8 mouse cellular contexts compared by ENCODE assay signal in genomic region chr4:82643022-82643733, GRCm38 (mm10).
DNase-seq lines count a peak whose midpoint lies in the region; ATAC-seq and TF ChIP-seq lines count a peak whose summit lies in the region.

No protein-coding gene starts in this region.

- H3K27me3 ChIP-seq in liver, adult 2 months (ENCODE audit: control insufficient read depth, insufficient read depth, low read length), result no peaks in the 10 kb centered on the region
- no peaks in the 10 kb centered on the region for H3K27me3 ChIP-seq in liver, embryonic 12.5 days (replicated peaks)
- H3K27me3 ChIP-seq in forebrain, embryonic 13.5 days, result no peaks in the 10 kb centered on the region
- H3K27me3 ChIP-seq in midbrain, embryonic 11.5 days (ENCODE audit: control insufficient read depth, insufficient read depth, low read length), result no peaks in the 10 kb centered on the region

- H3K9ac ChIP-seq in liver, adult 2 months (ENCODE audit: low read depth, low read length), result no peak overlapping the region
- no peak overlapping the region for H3K9ac ChIP-seq in liver, embryonic 12.5 days
- no peak overlapping the region for H3K9ac ChIP-seq in forebrain, embryonic 13.5 days
- no peak overlapping the region for H3K9ac ChIP-seq in midbrain, embryonic 11.5 days (ENCODE audit: low read length)

- peak; percentile 3; the same call in 1 of the 2 replicates for TF ChIP-seq CTCF in liver, adult 2 months (IDR thresholded peaks at IDR 0.05; ENCODE audit: low read depth, low read length)
- peak; percentile 70 for TF ChIP-seq CTCF in brain, embryonic 14.5 days (IDR thresholded peaks at IDR 0.05; ENCODE audit: borderline replicate concordance, extremely low read depth, insufficient read depth, insufficient read length)

- no peak overlapping the region for H3K4me2 ChIP-seq in liver, embryonic 12.5 days
- no peak overlapping the region for H3K4me2 ChIP-seq in forebrain, embryonic 13.5 days
- H3K4me2 ChIP-seq in midbrain, embryonic 11.5 days, result no peak overlapping the region

- WGBS in liver, adult 2 months, result 35% methylated on average over 6 of the region's 6 CpGs
- WGBS in liver, embryonic 12.5 days (ENCODE audit: insufficient replicate concordance), result 47% methylated on average over 6 of the region's 6 CpGs
- WGBS in forebrain, embryonic 13.5 days, result 51% methylated on average over 6 of the region's 6 CpGs
- WGBS in midbrain, embryonic 11.5 days, result 61% methylated on average over 6 of the region's 6 CpGs

- H3K4me1 ChIP-seq in liver, adult 2 months (ENCODE audit: control insufficient read depth, insufficient read depth, low read length), result no peaks in the 10 kb centered on the region
- no peaks in the 10 kb centered on the region for H3K4me1 ChIP-seq in liver, embryonic 12.5 days
- H3K4me1 ChIP-seq in forebrain, embryonic 13.5 days, result peaks cover 17% of the 10 kb centered on the region
- H3K4me1 ChIP-seq in midbrain, embryonic 11.5 days (ENCODE audit: control insufficient read depth, insufficient read depth, low read length), result no peaks in the 10 kb centered on the region

- no peaks in the 10 kb centered on the region for H3K36me3 ChIP-seq in liver, adult 2 months (ENCODE audit: control insufficient read depth, insufficient read depth, low read length)
- no peaks in the 10 kb centered on the region for H3K36me3 ChIP-seq in liver, embryonic 12.5 days
- no peaks in the 10 kb centered on the region for H3K36me3 ChIP-seq in forebrain, embryonic 13.5 days (ENCODE audit: poor library complexity, severe bottlenecking)
- H3K36me3 ChIP-seq in midbrain, embryonic 11.5 days (ENCODE audit: control insufficient read depth, insufficient read depth, low read length), result no peaks in the 10 kb centered on the region

- ATAC-seq in liver, embryonic 12.5 days, result no peak
- ATAC-seq in forebrain, embryonic 13.5 days, result peak; percentile 66
- ATAC-seq in midbrain, embryonic 11.5 days (ENCODE audit: low FRiP score), result peak; percentile 80

- H3K4me3 ChIP-seq in liver, adult 2 months (ENCODE audit: insufficient read depth, low read depth, low read length), result no peak overlapping the region
- H3K4me3 ChIP-seq in liver, embryonic 12.5 days, result no peak overlapping the region
- H3K4me3 ChIP-seq in forebrain, embryonic 13.5 days, result no peak overlapping the region
- H3K4me3 ChIP-seq in midbrain, embryonic 11.5 days (ENCODE audit: low read depth, low read length), result no peak overlapping the region

- peak; percentile 27 for DNase-seq in liver, adult 2 months (ENCODE audit: extremely low read depth, low read depth, low spot score)
- peak; percentile 80 for DNase-seq in brain, embryonic 14.5 days (ENCODE audit: low read depth)
- DNase-seq in kidney, postnatal 10 days, result peak; percentile 51
- peak; percentile 93 for DNase-seq in midbrain, embryonic 11.5 days (ENCODE audit: low spot score, missing footprints)
- no peak for DNase-seq in spleen, postnatal 36 days (ENCODE audit: low spot score in 2 of 2)
- DNase-seq in thymus, postnatal 36 days, result no peak

- no peak for TF ChIP-seq POLR2A in liver, adult 2 months (IDR thresholded peaks at IDR 0.05; ENCODE audit: extremely low read depth, insufficient read depth, low read length)
- no peak for TF ChIP-seq POLR2A in brain, embryonic 14.5 days (IDR thresholded peaks at IDR 0.05; ENCODE audit: borderline replicate concordance, extremely low read depth, insufficient read depth, insufficient read length, poor library complexity, severe bottlenecking)

- no peaks in the 10 kb centered on the region for H3K79me2 ChIP-seq in liver, adult 2 months (ENCODE audit: control insufficient read depth, insufficient read depth, low read length)

- H3K27ac ChIP-seq in liver, adult 2 months (replicated peaks; ENCODE audit: insufficient read depth, low read depth, low read length), result no peak overlapping the region
- H3K27ac ChIP-seq in liver, embryonic 12.5 days, result no peak overlapping the region
- H3K27ac ChIP-seq in forebrain, embryonic 13.5 days, result peak overlapping the region; percentile 44; the same call in 1 of the 2 replicates
- no peak overlapping the region for H3K27ac ChIP-seq in midbrain, embryonic 11.5 days (ENCODE audit: low read depth, low read length)

- no peaks in the 10 kb centered on the region for H3K9me3 ChIP-seq in liver, embryonic 12.5 days (replicated peaks)
- no peaks in the 10 kb centered on the region for H3K9me3 ChIP-seq in forebrain, embryonic 13.5 days (replicated peaks)
- H3K9me3 ChIP-seq in midbrain, embryonic 11.5 days (ENCODE audit: control insufficient read depth, low read length), result no peaks in the 10 kb centered on the region

Comparison
In these comparisons a context has a peak if more than half of its experiments do, and no peak if none do; other contexts are left out.
1. DNase-seq: peak in liver, adult 2 months (single experiment), brain, embryonic 14.5 days (single experiment), kidney, postnatal 10 days (single experiment) and midbrain, embryonic 11.5 days (single experiment); none in spleen, postnatal 36 days (0 of 2) and thymus, postnatal 36 days (0 of 2).